Mouse (Mus musculus) mouse embryonic stem cell (cell line): ENCODE results near the gene Btrc.
"Not testable (repeated sequence)": the region's sequence is repeated elsewhere in the genome, so short reads cannot be mapped to it uniquely, and the experiment has no call there.

Source experiments
- in situ Hi-C, 2 experiments: fragments of 300-500 bp; cut with MboI; formaldehyde crosslinking; loops; 1 replicate in 1 of 2; 3 replicates in 1 of 2; pipeline ENCODE4 v1.14.3; 2019 to 2020; ENCODE audit warnings: low sequenced_read_pairs in 2 of 2, low pct_unique_long_range_greater_than_20kb in 1 of 2, mixed read lengths in 1 of 2; ENCODE audit not compliant: unreplicated experiment in 1 of 2

The Btrc gene

GRCm38 (mm10) chr19:45363384-45363926, at the start of gene Btrc:
TSS of gene Btrc (plus strand) at chr19:45363734.
- in situ Hi-C loops = no loop called here

- in situ Hi-C loops = no loop called here
Measured at GRCm38 (mm10) chr19:45317473-45317882, 46.1 kb upstream of the Btrc start.

GRCm38 (mm10) chr19:45321062-45321461, 42.5 kb upstream of the Btrc start:
- in situ Hi-C loops = no loop called here

- in situ Hi-C loops = no loop called here
Measured at GRCm38 (mm10) chr19:45329039-45329438, 34.5 kb upstream of the Btrc start.

- in situ Hi-C loops = no loop called here
Measured at GRCm38 (mm10) chr19:45329748-45330298, 33.7 kb upstream of the Btrc start.

- in situ Hi-C loops = no loop called here
Measured at GRCm38 (mm10) chr19:45336718-45337117, 26.8 kb upstream of the Btrc start.

- in situ Hi-C loops = no loop called here
Measured at GRCm38 (mm10) chr19:45338182-45338581, 25.4 kb upstream of the Btrc start.

GRCm38 (mm10) chr19:45343941-45344340, 19.6 kb upstream of the Btrc start:
- in situ Hi-C loops = no loop called here

GRCm38 (mm10) chr19:45348188-45348587, 15.3 kb upstream of the Btrc start:
- in situ Hi-C loops = no loop called here

GRCm38 (mm10) chr19:45350456-45350855, 13.1 kb upstream of the Btrc start:
- in situ Hi-C loops = no loop called here

- in situ Hi-C loops = not testable (repeated sequence)
Measured at GRCm38 (mm10) chr19:45352706-45353105, 10.8 kb upstream of the Btrc start.

- in situ Hi-C loops = no loop called here
Measured at GRCm38 (mm10) chr19:45355678-45356077, 7.9 kb upstream of the Btrc start.

GRCm38 (mm10) chr19:45356868-45357267, 6.7 kb upstream of the Btrc start:
- in situ Hi-C loops = not testable (repeated sequence)

- in situ Hi-C loops = no loop called here
Measured at GRCm38 (mm10) chr19:45360486-45360885, 3.0 kb upstream of the Btrc start.

- in situ Hi-C loops = no loop called here
Measured at GRCm38 (mm10) chr19:45363933-45364391, 428 bp downstream of the Btrc start.

GRCm38 (mm10) chr19:45366651-45367050, 3.1 kb downstream of the Btrc start:
- in situ Hi-C loops = no loop called here

- in situ Hi-C loops = not testable (repeated sequence)
Measured at GRCm38 (mm10) chr19:45384815-45385214, 21.3 kb downstream of the Btrc start.

- in situ Hi-C loops = no loop called here
Measured at GRCm38 (mm10) chr19:45388551-45388950, 25.0 kb downstream of the Btrc start.

- in situ Hi-C loops = no loop called here
Measured at GRCm38 (mm10) chr19:45394078-45394477, 30.5 kb downstream of the Btrc start.

- in situ Hi-C loops = no loop called here
Measured at GRCm38 (mm10) chr19:45411000-45411399, 47.5 kb downstream of the Btrc start.
